ENCODE assay signal across 8 mouse cellular contexts in genomic region chr2:164563339-164564038, GRCm38 (mm10). TPM values are rescaled to one million over a fixed set of nuclear protein-coding genes. Genes with fewer than 3 reads are reported as not detected.
A peak's percentile ranks its signal among the peaks of the same experiment; 100 is the strongest.
DNase-seq lines count a peak whose midpoint lies in the region; ATAC-seq and TF ChIP-seq lines count a peak whose summit lies in the region.

No protein-coding gene starts in this region.

- peak; percentile 9 to 22 for DNase-seq in cerebellum, postnatal 25 days
- no peak for DNase-seq in cerebellum, adult 11 months
- peak; percentile 25 for DNase-seq in MN1 (ENCODE audit: low spot score)
- DNase-seq in left cerebral cortex, postnatal 10 days (ENCODE audit: extremely low spot score in 1 of 2, low spot score in 2 of 2), result peak; percentile 41 to 54

- peak overlapping the region; percentile 44 for H3K4me3 ChIP-seq in embryonic facial prominence, embryonic 12.5 days
- peak overlapping the region; percentile 45 for H3K4me3 ChIP-seq in hindbrain, embryonic 13.5 days
- H3K4me3 ChIP-seq in megakaryocyte, embryonic 14.5 days (replicated peaks), result peak overlapping the region; percentile 84
- peak overlapping the region; percentile 53 for H3K4me3 ChIP-seq in small intestine, adult 2 months (ENCODE audit: low read depth, low read length)

- intact Hi-C loops in left cerebral cortex, postnatal 10 days (cut with DNase I), result loop anchor here (2.0 to 10.0 kb wide), 2 partner anchors 89 to 147 kb away; partner anchors contain the start of gene Trp53tg5

- H3K27me3 ChIP-seq in embryonic facial prominence, embryonic 12.5 days, result 0 out of 2 replicates have a peak, but pooled peaks cover 3% of the 10 kb centered on the region
- peaks cover 51% of the 10 kb centered on the region for H3K27me3 ChIP-seq in hindbrain, embryonic 13.5 days
- peaks cover 58% of the 10 kb centered on the region for H3K27me3 ChIP-seq in megakaryocyte, embryonic 14.5 days (replicated peaks)
- H3K27me3 ChIP-seq in small intestine, adult 2 months (ENCODE audit: control insufficient read depth, insufficient read depth, low read length), result peaks cover 13% of the 10 kb centered on the region

- TF ChIP-seq POLR2A in small intestine, adult 2 months (IDR thresholded peaks at IDR 0.05; ENCODE audit: low read depth, low read length), result no peak

- peak overlapping the region; percentile 63 for H3K27ac ChIP-seq in embryonic facial prominence, embryonic 12.5 days
- H3K27ac ChIP-seq in hindbrain, embryonic 13.5 days, result no peak overlapping the region
- H3K27ac ChIP-seq in small intestine, adult 2 months (ENCODE audit: insufficient read depth, low read depth, low read length), result no peak overlapping the region

- WGBS in embryonic facial prominence, embryonic 12.5 days, result under 1% methylated on average over 32 of the region's 32 CpGs
- under 1% methylated on average over 32 of the region's 32 CpGs for WGBS in hindbrain, embryonic 13.5 days
- 4% methylated on average over 32 of the region's 32 CpGs for WGBS in small intestine, adult 2 months

- H3K9me3 ChIP-seq in embryonic facial prominence, embryonic 12.5 days, result no peaks in the 10 kb centered on the region
- H3K9me3 ChIP-seq in hindbrain, embryonic 13.5 days, result no peaks in the 10 kb centered on the region
- H3K9me3 ChIP-seq in megakaryocyte, embryonic 14.5 days, result peaks cover 32% of the 10 kb centered on the region

- H3K4me1 ChIP-seq in embryonic facial prominence, embryonic 12.5 days, result peaks cover 18% of the 10 kb centered on the region
- H3K4me1 ChIP-seq in hindbrain, embryonic 13.5 days (replicated peaks), result peaks cover 21% of the 10 kb centered on the region
- peaks cover 23% of the 10 kb centered on the region for H3K4me1 ChIP-seq in megakaryocyte, embryonic 14.5 days
- peaks cover 5% of the 10 kb centered on the region; the same call in 1 of the 2 replicates for H3K4me1 ChIP-seq in small intestine, adult 2 months (ENCODE audit: control insufficient read depth, insufficient read depth, insufficient read length, low read length)

- H3K4me2 ChIP-seq in embryonic facial prominence, embryonic 12.5 days (replicated peaks), result peak overlapping the region; percentile 92
- peak overlapping the region; percentile 88 for H3K4me2 ChIP-seq in hindbrain, embryonic 13.5 days

- peaks cover 3% of the 10 kb centered on the region; the same call in 1 of the 2 replicates for H3K36me3 ChIP-seq in embryonic facial prominence, embryonic 12.5 days
- no peaks in the 10 kb centered on the region for H3K36me3 ChIP-seq in hindbrain, embryonic 13.5 days
- H3K36me3 ChIP-seq in megakaryocyte, embryonic 14.5 days (replicated peaks; ENCODE audit: low read length), result no peaks in the 10 kb centered on the region
- H3K36me3 ChIP-seq in small intestine, adult 2 months (ENCODE audit: control insufficient read depth, insufficient read depth, low read length), result no peaks in the 10 kb centered on the region

- peak; percentile 48; the same call in 1 of the 2 replicates for ATAC-seq in embryonic facial prominence, embryonic 12.5 days (ENCODE audit: insufficient number of reproducible peaks, insufficient read depth, low FRiP score, low TSS enrichment)
- ATAC-seq in hindbrain, embryonic 13.5 days (ENCODE audit: low FRiP score), result peak; percentile 63

- peak overlapping the region; percentile 69 for H3K9ac ChIP-seq in embryonic facial prominence, embryonic 12.5 days
- H3K9ac ChIP-seq in hindbrain, embryonic 13.5 days, result peak overlapping the region; percentile 71

- TF ChIP-seq CTCF in small intestine, adult 2 months (IDR thresholded peaks at IDR 0.05; ENCODE audit: extremely low read depth, insufficient read length, insufficient replicate concordance, low read depth, low read length), result 0 out of 2 replicates have a peak, but pooled peaks have one; percentile 11

RNA-seq across cellular contexts. Expression of gene Wfdc2, which starts 1.3 kb away (rescaled TPM):
- 49.9 and 59.6 TPM in 2 replicates for polyA plus RNA-seq in embryonic facial prominence, embryonic 12.5 days (2016; fragmentation: Nextera tagmentation; extraction: Ambion mirVana)
- polyA plus RNA-seq in hindbrain, embryonic 13.5 days (2015; fragmentation: Nextera tagmentation; extraction: Ambion mirVana), result 4.5 and 5.5 TPM in 2 replicates
- total RNA-seq in left cerebral cortex, postnatal 10 days (2021), result under 1 TPM in 1 of 2 experiments, not detected in 1; 0.84 TPM
- 0.48 TPM in 1 of 2 replicates, not detected in the other for polyA plus RNA-seq in megakaryocyte, embryonic 14.5 days (2012; ENCODE audit: insufficient read depth, low replicate concordance)
- polyA plus RNA-seq in small intestine, adult 2 months (2012; rRNA removed), result 3.2 and 40.1 TPM in 2 replicates

RNA-seq across cellular contexts. Expression of gene Spint3, which starts 9.8 kb away (rescaled TPM):
- not detected in 2 replicates for polyA plus RNA-seq in embryonic facial prominence, embryonic 12.5 days (2016; fragmentation: Nextera tagmentation; extraction: Ambion mirVana)
- not detected in 2 replicates for polyA plus RNA-seq in hindbrain, embryonic 13.5 days (2015; fragmentation: Nextera tagmentation; extraction: Ambion mirVana)
- total RNA-seq in left cerebral cortex, postnatal 10 days (2021), result not detected
- not detected in 2 replicates for polyA plus RNA-seq in megakaryocyte, embryonic 14.5 days (2012; ENCODE audit: insufficient read depth, low replicate concordance)
- not detected in 2 replicates for polyA plus RNA-seq in small intestine, adult 2 months (2012; rRNA removed)

RNA-seq across cellular contexts. Expression of gene Wfdc6a, which starts 21.8 kb away (rescaled TPM):
- not detected in 2 replicates for polyA plus RNA-seq in embryonic facial prominence, embryonic 12.5 days (2016; fragmentation: Nextera tagmentation; extraction: Ambion mirVana)
- not detected in 2 replicates for polyA plus RNA-seq in hindbrain, embryonic 13.5 days (2015; fragmentation: Nextera tagmentation; extraction: Ambion mirVana)
- total RNA-seq in left cerebral cortex, postnatal 10 days (2021), result 1 to 10 TPM in 1 of 2 experiments, under 1 TPM in 1; 0.47 to 1.7 TPM
- polyA plus RNA-seq in megakaryocyte, embryonic 14.5 days (2012; ENCODE audit: insufficient read depth, low replicate concordance), result not detected in 2 replicates
- polyA plus RNA-seq in small intestine, adult 2 months (2012; rRNA removed), result not detected in 2 replicates

RNA-seq across cellular contexts. Expression of gene Eppin, which starts 29.9 kb away (rescaled TPM):
- not detected in 2 replicates for polyA plus RNA-seq in embryonic facial prominence, embryonic 12.5 days (2016; fragmentation: Nextera tagmentation; extraction: Ambion mirVana)
- not detected in 2 replicates for polyA plus RNA-seq in hindbrain, embryonic 13.5 days (2015; fragmentation: Nextera tagmentation; extraction: Ambion mirVana)
- not detected for total RNA-seq in left cerebral cortex, postnatal 10 days (2021)
- polyA plus RNA-seq in megakaryocyte, embryonic 14.5 days (2012; ENCODE audit: insufficient read depth, low replicate concordance), result not detected in 2 replicates
- not detected in 2 replicates for polyA plus RNA-seq in small intestine, adult 2 months (2012; rRNA removed)

RNA-seq across cellular contexts. Expression of gene Wfdc6b, which starts 49.8 kb away (rescaled TPM):
- not detected in 2 replicates for polyA plus RNA-seq in embryonic facial prominence, embryonic 12.5 days (2016; fragmentation: Nextera tagmentation; extraction: Ambion mirVana)
- not detected in 2 replicates for polyA plus RNA-seq in hindbrain, embryonic 13.5 days (2015; fragmentation: Nextera tagmentation; extraction: Ambion mirVana)
- not detected for total RNA-seq in left cerebral cortex, postnatal 10 days (2021)
- polyA plus RNA-seq in megakaryocyte, embryonic 14.5 days (2012; ENCODE audit: insufficient read depth, low replicate concordance), result not detected in 2 replicates
- not detected in 2 replicates for polyA plus RNA-seq in small intestine, adult 2 months (2012; rRNA removed)
